Mouse (Mus musculus): Measurements from ENCODE around the gene Tmem120b. TPM values are rescaled to one million over a fixed set of nuclear protein-coding genes. Genes with fewer than 3 reads are reported as not detected.

The Tmem120b gene
- polyA plus RNA-seq, 1 experiment from 2014 or later, result 17.6 TPM

DNA sequence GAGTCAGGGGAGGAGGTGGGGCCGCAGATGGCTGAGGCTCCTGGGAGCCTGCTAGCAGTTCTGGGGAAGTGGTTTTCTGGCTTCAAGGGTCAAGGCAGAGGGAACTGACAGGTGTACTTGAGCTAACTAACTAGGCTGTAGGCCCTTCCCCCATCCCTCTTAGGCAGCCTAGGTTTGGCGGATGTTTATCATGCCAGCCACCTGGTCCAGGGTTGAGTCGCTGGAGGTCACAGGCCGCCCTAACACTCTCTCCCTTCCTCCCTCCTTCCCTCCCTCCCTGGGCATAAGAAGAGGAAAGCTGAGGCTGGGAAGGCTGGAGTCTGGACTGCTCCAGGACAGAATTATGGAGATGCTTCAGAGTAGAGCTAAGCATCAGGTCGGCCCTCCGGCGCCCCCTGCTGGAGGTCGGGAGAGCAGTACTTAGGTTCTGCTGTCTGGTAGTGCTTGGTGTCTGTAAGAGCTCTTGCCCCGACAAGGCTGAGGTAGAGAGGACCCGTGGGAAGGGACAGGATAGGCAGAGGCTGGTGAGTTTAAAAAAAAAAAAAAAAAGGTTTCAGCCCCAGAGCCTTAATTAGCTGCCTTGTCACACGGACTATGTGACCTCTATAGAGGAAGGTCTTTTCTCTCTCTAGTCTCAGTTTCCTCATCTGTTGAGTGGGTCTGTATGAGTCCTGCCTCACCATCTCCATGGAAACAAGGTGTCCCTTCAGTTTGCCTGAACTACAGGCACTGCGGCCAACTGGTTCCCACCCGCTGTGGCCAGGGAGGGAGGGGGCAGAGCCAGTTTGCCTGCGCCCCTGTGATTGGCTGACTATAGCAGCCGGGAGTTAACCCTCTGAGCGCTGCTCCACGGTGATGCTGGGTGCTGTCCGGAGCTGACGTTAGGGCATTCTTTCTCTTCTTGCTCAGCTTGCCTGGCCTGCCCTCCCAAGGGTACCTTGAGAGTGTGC lies 81.5 kb downstream of the Tmem120b start:
- 7% methylated on average over 19 of the region's 19 CpGs for WGBS
- Histone ChIP-seq H3K9me3 (ENCODE audit: control insufficient read depth, low read length) (no peaks in the 10 kb centered on the region), H3K4me2 (ENCODE audit: low read depth, low read length) (peak overlapping the region; percentile 55), H3K4me3 (ENCODE audit: low read depth, low read length) (peak overlapping the region; percentile 32), H3K27me3 (replicated peaks; ENCODE audit: control insufficient read depth, insufficient read depth, low read length) (no peaks in the 10 kb centered on the region), H3K4me1 (ENCODE audit: control insufficient read depth, insufficient read depth, low read length) (peaks cover 30% of the 10 kb centered on the region), H3K9ac (ENCODE audit: low read depth, low read length) (peak overlapping the region; percentile 39), H3K27ac (replicated peaks; ENCODE audit: low read depth, low read length) (peak overlapping the region; percentile 54; the same call in 1 of the 2 replicates), H3K36me3 (ENCODE audit: control insufficient read depth, insufficient read depth, low read length) (peaks cover 86% of the 10 kb centered on the region)
- ATAC-seq (ENCODE audit: low read depth) (peak; percentile 93), DNase-seq (ENCODE audit: low spot score) (peak; percentile 90)

- DNase-seq (ENCODE audit: low spot score), result no peak
- Histone ChIP-seq H3K4me3 (ENCODE audit: low read depth, low read length) (peak overlapping the region; percentile 32), H3K27ac (replicated peaks; ENCODE audit: low read depth, low read length) (no peak overlapping the region), H3K27me3 (replicated peaks; ENCODE audit: control insufficient read depth, insufficient read depth, low read length) (no peaks in the 10 kb centered on the region), H3K9ac (ENCODE audit: low read depth, low read length) (peak overlapping the region; percentile 34), H3K9me3 (ENCODE audit: control insufficient read depth, low read length) (no peaks in the 10 kb centered on the region), H3K4me1 (ENCODE audit: control insufficient read depth, insufficient read depth, low read length) (peaks cover 21% of the 10 kb centered on the region), H3K4me2 (ENCODE audit: low read depth, low read length) (peak overlapping the region; percentile 55), H3K36me3 (ENCODE audit: control insufficient read depth, insufficient read depth, low read length) (peaks cover 88% of the 10 kb centered on the region)
- 36% methylated on average over 7 of the region's 7 CpGs for WGBS
- ATAC-seq (ENCODE audit: low read depth), result no peak
These were observed 82.4 kb downstream of the Tmem120b start for GRCm38 (mm10) chr5:123150641-123151040.

GRCm38 (mm10) chr5:123151077-123151476 lies 82.9 kb downstream of the Tmem120b start:
- peak overlapping the region; percentile 32; the same call in 1 of the 2 replicates for H3K4me3 ChIP-seq (ENCODE audit: low read depth, low read length)
- H3K4me2 ChIP-seq (ENCODE audit: low read depth, low read length), result peak overlapping the region; percentile 55
- DNase-seq (ENCODE audit: low spot score) (peak; percentile 76), ATAC-seq (ENCODE audit: low read depth) (no peak)
- H3K36me3 ChIP-seq (ENCODE audit: control insufficient read depth, insufficient read depth, low read length), result peaks cover 87% of the 10 kb centered on the region
- 37% methylated on average over 7 of the region's 7 CpGs for WGBS
- H3K27me3 ChIP-seq (replicated peaks; ENCODE audit: control insufficient read depth, insufficient read depth, low read length), result no peaks in the 10 kb centered on the region
- H3K27ac ChIP-seq (replicated peaks; ENCODE audit: low read depth, low read length), result no peak overlapping the region
- peak overlapping the region; percentile 34 for H3K9ac ChIP-seq (ENCODE audit: low read depth, low read length)
- H3K9me3 ChIP-seq (ENCODE audit: control insufficient read depth, low read length), result no peaks in the 10 kb centered on the region
- H3K4me1 ChIP-seq (ENCODE audit: control insufficient read depth, insufficient read depth, low read length), result peaks cover 19% of the 10 kb centered on the region

DNA sequence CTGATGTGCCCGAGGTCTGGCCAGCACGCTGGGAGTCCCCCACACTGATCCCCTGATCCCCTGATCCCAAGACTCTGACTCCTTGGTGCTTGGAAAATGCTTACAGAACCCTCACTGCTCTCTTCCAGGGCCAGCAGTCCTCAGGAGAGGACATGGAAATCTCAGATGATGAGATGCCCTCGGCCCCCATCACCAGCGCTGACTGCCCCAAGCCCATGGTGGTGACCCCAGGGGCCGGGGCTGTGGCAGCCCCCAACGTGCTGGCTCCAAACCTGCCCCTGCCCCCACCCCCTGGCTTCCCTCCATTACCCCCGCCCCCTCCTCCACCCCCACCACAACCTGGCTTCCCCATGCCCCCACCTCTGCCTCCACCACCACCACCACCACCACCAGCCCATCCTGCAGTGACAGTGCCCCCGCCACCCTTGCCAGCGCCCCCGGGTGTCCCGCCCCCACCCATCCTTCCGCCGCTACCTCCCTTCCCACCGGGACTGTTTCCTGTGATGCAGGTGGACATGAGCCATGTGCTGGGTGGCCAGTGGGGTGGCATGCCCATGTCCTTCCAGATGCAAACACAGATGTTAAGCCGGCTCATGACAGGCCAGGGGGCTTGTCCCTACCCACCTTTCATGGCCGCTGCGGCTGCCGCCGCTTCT lies 83.6 kb downstream of the Tmem120b start:
- DNase-seq (ENCODE audit: low spot score), result no peak
- 93% methylated on average over 16 of the region's 19 CpGs for WGBS
- H3K36me3 ChIP-seq (ENCODE audit: control insufficient read depth, insufficient read depth, low read length), result peaks cover 88% of the 10 kb centered on the region

DNA sequence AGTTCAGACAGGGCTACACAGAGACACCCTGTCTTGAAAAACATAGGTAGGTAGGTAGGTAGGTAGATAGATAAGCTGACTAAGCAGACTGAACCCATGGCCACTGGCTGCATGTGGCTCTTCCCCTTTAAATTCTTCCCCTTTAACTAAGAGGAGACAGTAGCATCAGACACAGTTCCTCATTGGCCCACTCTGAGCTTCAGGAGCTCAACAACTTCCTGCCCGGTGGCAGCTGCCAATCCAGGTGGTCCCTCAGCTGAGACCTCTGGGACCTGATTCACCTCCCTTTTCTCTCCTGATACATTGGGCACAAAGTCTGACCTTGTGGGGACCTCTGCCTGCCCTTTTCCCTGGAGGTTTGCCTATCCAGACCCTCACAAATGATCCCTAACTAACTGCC lies 84.7 kb downstream of the Tmem120b start:
- no peaks in the 10 kb centered on the region for H3K27me3 ChIP-seq (replicated peaks; ENCODE audit: control insufficient read depth, insufficient read depth, low read length)
- H3K36me3 ChIP-seq (ENCODE audit: control insufficient read depth, insufficient read depth, low read length), result peaks cover 88% of the 10 kb centered on the region
- 84% methylated on average over 1 of the region's 1 CpGs for WGBS
- H3K4me3 ChIP-seq (ENCODE audit: low read depth, low read length), result no peak overlapping the region
- no peaks in the 10 kb centered on the region for H3K9me3 ChIP-seq (ENCODE audit: control insufficient read depth, low read length)
- H3K9ac ChIP-seq (ENCODE audit: low read depth, low read length), result 0 out of 2 replicates have a peak overlapping the region, but pooled peaks have one; percentile 8
- DNase-seq (ENCODE audit: low spot score) (no peak), ATAC-seq (ENCODE audit: low read depth) (no peak)
- no peak overlapping the region for H3K27ac ChIP-seq (replicated peaks; ENCODE audit: low read depth, low read length)
- no peak overlapping the region for H3K4me2 ChIP-seq (ENCODE audit: low read depth, low read length)
- peaks cover 19% of the 10 kb centered on the region for H3K4me1 ChIP-seq (ENCODE audit: control insufficient read depth, insufficient read depth, low read length)

More for the DNA sequence above, 83.6 kb downstream of the Tmem120b start:
- H3K9me3 ChIP-seq (ENCODE audit: control insufficient read depth, low read length), result no peaks in the 10 kb centered on the region
- no peak for ATAC-seq (ENCODE audit: low read depth)
- H3K4me2 ChIP-seq (ENCODE audit: low read depth, low read length), result no peak overlapping the region
- no peak overlapping the region for H3K4me3 ChIP-seq (ENCODE audit: low read depth, low read length)
- H3K9ac ChIP-seq (ENCODE audit: low read depth, low read length), result no peak overlapping the region
- peaks cover 19% of the 10 kb centered on the region for H3K4me1 ChIP-seq (ENCODE audit: control insufficient read depth, insufficient read depth, low read length)
- H3K27me3 ChIP-seq (replicated peaks; ENCODE audit: control insufficient read depth, insufficient read depth, low read length), result no peaks in the 10 kb centered on the region
- H3K27ac ChIP-seq (replicated peaks; ENCODE audit: low read depth, low read length), result no peak overlapping the region

DNA sequence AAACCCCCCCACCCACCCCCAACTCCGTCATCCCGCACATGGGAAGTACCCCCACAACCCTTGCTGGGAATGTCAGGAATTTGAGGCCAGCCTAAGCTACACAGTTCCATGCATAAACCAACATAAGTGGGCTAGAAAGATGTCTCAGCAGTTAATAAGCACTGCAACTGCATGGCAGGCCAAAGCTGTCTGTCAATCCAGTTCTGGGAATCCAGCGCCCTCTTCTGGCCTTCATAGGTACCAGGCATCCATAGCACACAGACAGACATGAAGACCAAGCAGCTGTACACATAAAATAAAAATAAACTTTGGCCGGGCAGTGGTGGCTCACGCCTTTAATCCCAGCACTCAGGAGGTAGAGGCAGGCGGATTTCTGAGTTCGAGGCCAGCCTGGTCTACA lies 87.2 kb downstream of the Tmem120b start:
- ATAC-seq (ENCODE audit: low read depth), result peak; percentile 51; the same call in 1 of the 2 replicates
- peak; percentile 84 for DNase-seq (ENCODE audit: low spot score)

DNA sequence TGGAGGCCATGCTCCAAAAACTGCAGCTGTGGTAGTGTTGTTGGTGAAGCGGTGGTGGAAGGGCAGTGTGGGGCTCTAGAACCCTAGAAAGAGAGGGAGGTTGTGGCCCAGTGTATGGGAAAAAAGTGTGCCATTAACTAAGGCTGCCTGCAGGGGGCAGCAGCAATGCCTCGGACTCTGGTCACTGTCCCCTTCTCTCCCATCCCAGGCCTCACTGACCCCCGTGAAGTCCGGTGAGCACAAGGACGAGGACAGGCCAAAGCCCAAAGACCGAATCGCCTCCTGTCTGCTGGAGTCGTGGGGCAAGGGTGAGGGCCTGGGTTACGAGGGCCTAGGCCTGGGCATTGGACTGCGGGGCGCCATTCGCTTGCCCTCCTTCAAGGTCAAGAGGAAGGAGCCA lies 88.5 kb downstream of the Tmem120b start:
- WGBS, result 84% methylated on average over 11 of the region's 12 CpGs
- Histone ChIP-seq H3K27me3 (replicated peaks; ENCODE audit: control insufficient read depth, insufficient read depth, low read length) (no peaks in the 10 kb centered on the region), H3K36me3 (ENCODE audit: control insufficient read depth, insufficient read depth, low read length) (peaks cover 94% of the 10 kb centered on the region), H3K9me3 (ENCODE audit: control insufficient read depth, low read length) (no peaks in the 10 kb centered on the region), H3K27ac (replicated peaks; ENCODE audit: low read depth, low read length) (no peak overlapping the region), H3K9ac (ENCODE audit: low read depth, low read length) (no peak overlapping the region), H3K4me3 (ENCODE audit: low read depth, low read length) (no peak overlapping the region), H3K4me1 (ENCODE audit: control insufficient read depth, insufficient read depth, low read length) (no peaks in the 10 kb centered on the region), H3K4me2 (ENCODE audit: low read depth, low read length) (no peak overlapping the region)
- ATAC-seq (ENCODE audit: low read depth), result no peak
- no peak for DNase-seq (ENCODE audit: low spot score)

More for the DNA sequence above, 87.2 kb downstream of the Tmem120b start:
- Histone ChIP-seq H3K36me3 (ENCODE audit: control insufficient read depth, insufficient read depth, low read length) (peaks cover 91% of the 10 kb centered on the region), H3K4me1 (ENCODE audit: control insufficient read depth, insufficient read depth, low read length) (peaks cover 6% of the 10 kb centered on the region), H3K4me3 (ENCODE audit: low read depth, low read length) (no peak overlapping the region), H3K9me3 (ENCODE audit: control insufficient read depth, low read length) (no peaks in the 10 kb centered on the region), H3K27ac (replicated peaks; ENCODE audit: low read depth, low read length) (no peak overlapping the region), H3K27me3 (replicated peaks; ENCODE audit: control insufficient read depth, insufficient read depth, low read length) (no peaks in the 10 kb centered on the region), H3K4me2 (ENCODE audit: low read depth, low read length) (no peak overlapping the region), H3K9ac (ENCODE audit: low read depth, low read length) (no peak overlapping the region)
- 43% methylated on average over 6 of the region's 7 CpGs for WGBS

DNA sequence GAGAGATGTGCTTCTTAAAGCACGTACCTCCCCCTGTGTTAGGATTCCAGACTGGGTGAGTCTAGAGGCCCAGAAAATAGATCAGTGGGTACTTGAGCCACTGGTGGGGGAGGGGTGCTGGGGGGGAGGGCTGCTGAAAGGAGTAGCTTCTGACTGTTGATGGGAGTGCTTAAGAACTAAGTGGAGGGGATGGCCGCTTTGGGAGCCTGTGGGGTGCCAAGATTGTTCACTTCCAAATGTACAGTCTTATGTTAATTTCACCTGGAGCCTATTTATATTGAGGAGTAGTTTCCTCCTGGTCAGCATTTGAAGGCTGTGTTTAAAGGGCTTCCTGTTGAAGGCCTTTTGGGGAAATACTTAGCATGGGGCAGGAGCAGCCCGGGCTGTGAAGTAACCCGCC lies 89.8 kb downstream of the Tmem120b start:
- H3K27ac ChIP-seq (replicated peaks; ENCODE audit: low read depth, low read length), result no peak overlapping the region
- ATAC-seq (ENCODE audit: low read depth) (no peak), DNase-seq (ENCODE audit: low spot score) (no peak)
- H3K4me2 ChIP-seq (ENCODE audit: low read depth, low read length), result no peak overlapping the region
- no peaks in the 10 kb centered on the region for H3K27me3 ChIP-seq (replicated peaks; ENCODE audit: control insufficient read depth, insufficient read depth, low read length)
- WGBS, result 84% methylated on average over 4 of the region's 4 CpGs
- no peak overlapping the region for H3K4me3 ChIP-seq (ENCODE audit: low read depth, low read length)
- H3K9ac ChIP-seq (ENCODE audit: low read depth, low read length), result no peak overlapping the region; the same call in 1 of the 2 replicates
- H3K36me3 ChIP-seq (ENCODE audit: control insufficient read depth, insufficient read depth, low read length), result peaks cover 94% of the 10 kb centered on the region
- H3K4me1 ChIP-seq (ENCODE audit: control insufficient read depth, insufficient read depth, low read length), result no peaks in the 10 kb centered on the region
- H3K9me3 ChIP-seq (ENCODE audit: control insufficient read depth, low read length), result no peaks in the 10 kb centered on the region
